ENCODE assay signal across 15 mouse cellular contexts in genomic region chr13:3877185-3877584, GRCm38 (mm10). TPM values are rescaled to one million over a fixed set of nuclear protein-coding genes. Genes with fewer than 3 reads are reported as not detected.
DNase-seq lines count a peak whose midpoint lies in the region; ATAC-seq and TF ChIP-seq lines count a peak whose summit lies in the region.
"Had no signal": no experiment of that assay in that cellular context is flagged by ENCODE, and none has a peak within 500 bp of the region (broad histone marks: within the 10 kb centered on the region; RNA-seq: fewer than 3 reads in every experiment).

No protein-coding gene starts in this region.

- no peaks in the 10 kb centered on the region for H3K9me3 ChIP-seq in intestine, embryonic 14.5 days (ENCODE audit: control insufficient read depth, low read length)
- H3K9me3 ChIP-seq in intestine, postnatal 0 days (ENCODE audit: control insufficient read depth) = no peaks in the 10 kb centered on the region
- no peaks in the 10 kb centered on the region for H3K9me3 ChIP-seq in MEL (replicated peaks; ENCODE audit: insufficient read depth, low read length)
- H3K9me3 ChIP-seq in embryonic facial prominence, embryonic 10.5 days = no peaks in the 10 kb centered on the region
- no peaks in the 10 kb centered on the region for H3K9me3 ChIP-seq in limb, embryonic 15.5 days

- no peak for TF ChIP-seq RAD21 in MEL (IDR thresholded peaks at IDR 0.05; ENCODE audit: low read depth, low read length)

- no peak overlapping the region for H3K4me3 ChIP-seq in intestine, embryonic 14.5 days (ENCODE audit: low read depth, low read length)
- no peak overlapping the region for H3K4me3 ChIP-seq in intestine, postnatal 0 days (ENCODE audit: low read depth, low read length)
- no peak overlapping the region for H3K4me3 ChIP-seq in MEL (ENCODE audit: control insufficient read depth in 1 of 2, insufficient read depth in 1 of 2, low read depth in 2 of 2, low read length in 2 of 2)
- H3K4me3 ChIP-seq in embryonic facial prominence, embryonic 10.5 days = no peak overlapping the region
- no peak overlapping the region for H3K4me3 ChIP-seq in limb, embryonic 15.5 days

- ATAC-seq in intestine, embryonic 14.5 days (replicated peaks; ENCODE audit: low FRiP score, low TSS enrichment, low read depth) = 0 out of 2 replicates have a peak, but pooled peaks have one; percentile 9
- no peak for ATAC-seq in intestine, postnatal 0 days
- peak; percentile 38; the same call in 1 of the 2 replicates for ATAC-seq in limb, embryonic 15.5 days (ENCODE audit: insufficient number of reproducible peaks, low FRiP score, low TSS enrichment, low read depth)
- ATAC-seq: forebrain, embryonic 16.5 days had no signal

- H3K4me1 ChIP-seq in intestine, embryonic 14.5 days (replicated peaks; ENCODE audit: control insufficient read depth, insufficient read depth, low read length) = peaks cover 6% of the 10 kb centered on the region
- H3K4me1 ChIP-seq in intestine, postnatal 0 days (replicated peaks; ENCODE audit: control insufficient read depth, insufficient read depth, low read length) = no peaks in the 10 kb centered on the region
- H3K4me1 ChIP-seq in MEL (ENCODE audit: control insufficient read depth in 1 of 2, insufficient read depth in 2 of 2, low read length in 2 of 2) = peaks cover 3 to 4% of the 10 kb centered on the region in 2 experiments; a peak in 1 of 4 replicates
- H3K4me1 ChIP-seq in embryonic facial prominence, embryonic 10.5 days = peaks cover 15% of the 10 kb centered on the region
- H3K4me1 ChIP-seq in limb, embryonic 15.5 days = peaks cover 8% of the 10 kb centered on the region

- no peak for TF ChIP-seq POLR2A in MEL (IDR thresholded peaks at IDR 0.05; ENCODE audit: control insufficient read depth in 1 of 2, insufficient read depth in 1 of 2, low read depth in 1 of 2, low read length in 2 of 2, poor library complexity in 1 of 2)

- DNase-seq in intestine, embryonic 14.5 days (ENCODE audit: low spot score) = no peak
- peak; percentile 37 for DNase-seq in MEL (ENCODE audit: low read depth, low spot score)
- peak; percentile 21 for DNase-seq in embryonic facial prominence, embryonic 10.5 days (ENCODE audit: low spot score)
- DNase-seq in adrenal gland, postnatal 14 days = no peak
- no peak for DNase-seq in ovary, adult 18-20 months (ENCODE audit: low spot score)
- DNase-seq: heart, adult 18-20 months; kidney, adult 9 months; right cerebral cortex, postnatal 14 days had no signal

- H3K9ac ChIP-seq in intestine, embryonic 14.5 days (ENCODE audit: low read length) = no peak overlapping the region
- H3K9ac ChIP-seq in intestine, postnatal 0 days (ENCODE audit: low read depth, low read length) = no peak overlapping the region
- H3K9ac ChIP-seq in MEL (ENCODE audit: control insufficient read depth, low read depth, low read length, poor library complexity, severe bottlenecking) = no peak overlapping the region
- H3K9ac ChIP-seq in limb, embryonic 15.5 days = no peak overlapping the region

- WGBS in intestine, embryonic 14.5 days = 55% methylated on average over 6 of the region's 6 CpGs
- WGBS in intestine, postnatal 0 days = 60% methylated on average over 6 of the region's 6 CpGs
- WGBS in embryonic facial prominence, embryonic 10.5 days = 64% methylated on average over 6 of the region's 6 CpGs
- WGBS in limb, embryonic 15.5 days = 54% methylated on average over 6 of the region's 6 CpGs

- peaks cover 12% of the 10 kb centered on the region for H3K36me3 ChIP-seq in intestine, embryonic 14.5 days (ENCODE audit: control insufficient read depth, insufficient read depth, low read length)
- H3K36me3 ChIP-seq in intestine, postnatal 0 days (ENCODE audit: control insufficient read depth, insufficient read depth) = peaks cover 13% of the 10 kb centered on the region
- H3K36me3 ChIP-seq in MEL (ENCODE audit: control insufficient read depth in 1 of 2, insufficient read depth in 2 of 2, low read length in 2 of 2) = peaks cover under 1 to 3% of the 10 kb centered on the region in 2 experiments; a peak in 2 of 4 replicates
- H3K36me3 ChIP-seq in embryonic facial prominence, embryonic 10.5 days (replicated peaks) = peaks cover 24% of the 10 kb centered on the region
- H3K36me3 ChIP-seq in limb, embryonic 15.5 days = peaks cover 14% of the 10 kb centered on the region

- TF ChIP-seq EP300 in MEL (IDR thresholded peaks at IDR 0.05; ENCODE audit: low read depth in 1 of 2, low read length in 2 of 2) = no peak

- H3K27me3 ChIP-seq in intestine, embryonic 14.5 days (replicated peaks; ENCODE audit: control insufficient read depth, insufficient read depth, low read length) = no peaks in the 10 kb centered on the region
- H3K27me3 ChIP-seq in intestine, postnatal 0 days (replicated peaks; ENCODE audit: control insufficient read depth, insufficient read depth, low read length) = no peaks in the 10 kb centered on the region
- no peaks in the 10 kb centered on the region for H3K27me3 ChIP-seq in MEL (ENCODE audit: control insufficient read depth in 1 of 2, insufficient read depth in 2 of 2, low read length in 2 of 2)
- H3K27me3 ChIP-seq in embryonic facial prominence, embryonic 10.5 days (replicated peaks; ENCODE audit: low read depth, poor library complexity, severe bottlenecking) = no peaks in the 10 kb centered on the region
- H3K27me3 ChIP-seq in limb, embryonic 15.5 days = no peaks in the 10 kb centered on the region

- no peak for TF ChIP-seq CTCF in intestine, postnatal 0 days (IDR thresholded peaks at IDR 0.05; ENCODE audit: low read depth)
- no peak for TF ChIP-seq CTCF in MEL (IDR thresholded peaks at IDR 0.05 in 2 of 3, conservative IDR thresholded peaks at IDR 0.05 in 1 of 3; ENCODE audit: control insufficient read depth in 1 of 3, insufficient read depth in 1 of 3, low read depth in 2 of 3, low read length in 3 of 3, poor library complexity in 1 of 3, severe bottlenecking in 1 of 3)

- H3K4me2 ChIP-seq in intestine, embryonic 14.5 days (ENCODE audit: low read length) = no peak overlapping the region
- H3K4me2 ChIP-seq in intestine, postnatal 0 days (replicated peaks; ENCODE audit: low read depth) = no peak overlapping the region
- H3K4me2 ChIP-seq in limb, embryonic 15.5 days = no peak overlapping the region

- H3K27ac ChIP-seq in intestine, embryonic 14.5 days (ENCODE audit: low read depth) = no peak overlapping the region
- H3K27ac ChIP-seq in intestine, postnatal 0 days (ENCODE audit: low read depth, low read length) = no peak overlapping the region
- H3K27ac ChIP-seq in MEL (ENCODE audit: control insufficient read depth, low read depth, low read length) = no peak overlapping the region; the same call in 1 of the 2 replicates
- peak overlapping the region; percentile 74 for H3K27ac ChIP-seq in embryonic facial prominence, embryonic 10.5 days (replicated peaks)
- peak overlapping the region; percentile 60 for H3K27ac ChIP-seq in limb, embryonic 15.5 days

- no peaks in the 10 kb centered on the region for H3K79me2 ChIP-seq in MEL (ENCODE audit: control insufficient read depth, insufficient read depth, low read length, poor library complexity)

TF ChIP-seq in MEL, 35 proteins besides CTCF, POLR2A, EP300 and RAD21 (continues in another document):
- TF ChIP-seq MXI1 (IDR thresholded peaks at IDR 0.05; ENCODE audit: low read depth, low read length) (no peak), JUND (IDR thresholded peaks at IDR 0.05; ENCODE audit: low read depth, low read length) (no peak), ZMIZ1 (IDR thresholded peaks at IDR 0.05; ENCODE audit: low read depth, low read length) (no peak)

RNA-seq across cellular contexts. Expression of gene Calm5, which starts 23.2 kb away (rescaled TPM):
- not detected in 2 replicates for polyA plus RNA-seq in intestine, embryonic 14.5 days (2014; fragmentation: Nextera tagmentation; extraction: Ambion mirVana)
- polyA plus RNA-seq in intestine, postnatal 0 days (2015; fragmentation: Nextera tagmentation; extraction: Ambion mirVana) = not detected in 2 replicates
- total RNA-seq in MEL (2012; rRNA removed) = not detected in 2 replicates
- not detected for polyA plus RNA-seq in MEL (2012; ENCODE audit: insufficient read depth in 1 of 2, insufficient read length in 2 of 2, low read depth in 1 of 2, low replicate concordance in 2 of 2, missing spikeins in 1 of 2)
- polyA plus RNA-seq in embryonic facial prominence, embryonic 10.5 days (2016; fragmentation: Nextera tagmentation; extraction: Ambion mirVana) = not detected in 2 replicates
- 3.2 and 3.5 TPM in 2 replicates for polyA plus RNA-seq in limb, embryonic 15.5 days (2015; fragmentation: Nextera tagmentation; extraction: Ambion mirVana)
- total RNA-seq in adrenal gland, postnatal 14 days (2021) = not detected in 2 replicates
- total RNA-seq: common myeloid progenitor, adult 5-6 weeks; heart, adult 18-20 months; left cerebral cortex, postnatal 10 days; megakaryocyte, adult 5-6 weeks had no signal
- polyA plus RNA-seq: forebrain, embryonic 16.5 days; neural tube, embryonic 14.5 days had no signal

RNA-seq across cellular contexts. Expression of gene Calm4, which starts 39.6 kb away (rescaled TPM):
- not detected in 2 replicates for polyA plus RNA-seq in intestine, embryonic 14.5 days (2014; fragmentation: Nextera tagmentation; extraction: Ambion mirVana)
- not detected in 2 replicates for polyA plus RNA-seq in intestine, postnatal 0 days (2015; fragmentation: Nextera tagmentation; extraction: Ambion mirVana)
- not detected in 2 replicates for total RNA-seq in MEL (2012; rRNA removed)
- not detected for polyA plus RNA-seq in MEL (2012; ENCODE audit: insufficient read depth in 1 of 2, insufficient read length in 2 of 2, low read depth in 1 of 2, low replicate concordance in 2 of 2, missing spikeins in 1 of 2)
- not detected in 2 replicates for polyA plus RNA-seq in embryonic facial prominence, embryonic 10.5 days (2016; fragmentation: Nextera tagmentation; extraction: Ambion mirVana)
- 596 and 780 TPM in 2 replicates for polyA plus RNA-seq in limb, embryonic 15.5 days (2015; fragmentation: Nextera tagmentation; extraction: Ambion mirVana)
- total RNA-seq in adrenal gland, postnatal 14 days (2021) = not detected in 2 replicates
- total RNA-seq: heart, adult 18-20 months; left cerebral cortex, postnatal 10 days; megakaryocyte, adult 5-6 weeks had no signal
- polyA plus RNA-seq: forebrain, embryonic 16.5 days; neural tube, embryonic 14.5 days had no signal

RNA-seq across cellular contexts. Expression of gene Net1, which starts 40.8 kb away (rescaled TPM):
- 83.5 and 86.4 TPM in 2 replicates for polyA plus RNA-seq in intestine, embryonic 14.5 days (2014; fragmentation: Nextera tagmentation; extraction: Ambion mirVana)
- 106 and 109 TPM in 2 replicates for polyA plus RNA-seq in intestine, postnatal 0 days (2015; fragmentation: Nextera tagmentation; extraction: Ambion mirVana)
- 29.2 and 29.8 TPM in 2 replicates for total RNA-seq in MEL (2012; rRNA removed)
- 100 to 1,000 TPM in 1 of 2 experiments, 10 to 100 TPM in 1; 63.2 to 125 TPM for polyA plus RNA-seq in MEL (2012; ENCODE audit: insufficient read depth in 1 of 2, insufficient read length in 2 of 2, low read depth in 1 of 2, low replicate concordance in 2 of 2, missing spikeins in 1 of 2)
- polyA plus RNA-seq in embryonic facial prominence, embryonic 10.5 days (2016; fragmentation: Nextera tagmentation; extraction: Ambion mirVana) = 100.0 and 117 TPM in 2 replicates
- 141 and 151 TPM in 2 replicates for polyA plus RNA-seq in limb, embryonic 15.5 days (2015; fragmentation: Nextera tagmentation; extraction: Ambion mirVana)
- total RNA-seq in adrenal gland, postnatal 14 days (2021) = 89.3 and 110 TPM in 2 replicates

RNA-seq across cellular contexts. Expression of gene Tubal3, which starts 40.9 kb away (rescaled TPM):
- 6.7 and 9.2 TPM in 2 replicates for polyA plus RNA-seq in intestine, embryonic 14.5 days (2014; fragmentation: Nextera tagmentation; extraction: Ambion mirVana)
- polyA plus RNA-seq in intestine, postnatal 0 days (2015; fragmentation: Nextera tagmentation; extraction: Ambion mirVana) = 44.1 and 58.4 TPM in 2 replicates
- not detected in 2 replicates for total RNA-seq in MEL (2012; rRNA removed)
- not detected for polyA plus RNA-seq in MEL (2012; ENCODE audit: insufficient read depth in 1 of 2, insufficient read length in 2 of 2, low read depth in 1 of 2, low replicate concordance in 2 of 2, missing spikeins in 1 of 2)
- polyA plus RNA-seq in embryonic facial prominence, embryonic 10.5 days (2016; fragmentation: Nextera tagmentation; extraction: Ambion mirVana) = not detected in 2 replicates
- polyA plus RNA-seq in limb, embryonic 15.5 days (2015; fragmentation: Nextera tagmentation; extraction: Ambion mirVana) = not detected in 2 replicates
- total RNA-seq in adrenal gland, postnatal 14 days (2021) = not detected in 2 replicates
- total RNA-seq: common myeloid progenitor, adult 5-6 weeks; heart, adult 18-20 months; left cerebral cortex, postnatal 10 days; megakaryocyte, adult 5-6 weeks had no signal
- polyA plus RNA-seq: neural tube, embryonic 14.5 days had no signal

Comparison
In these comparisons a context has a peak if more than half of its experiments do, and no peak if none do; other contexts are left out.
1. DNase-seq: peak in MEL (single experiment) and embryonic facial prominence, embryonic 10.5 days (single experiment); none in intestine, embryonic 14.5 days (single experiment), adrenal gland, postnatal 14 days (single experiment) and ovary, adult 18-20 months (single experiment).
2. H3K27ac ChIP-seq: peak in embryonic facial prominence, embryonic 10.5 days (single experiment) and limb, embryonic 15.5 days (single experiment); none in intestine, embryonic 14.5 days (single experiment), intestine, postnatal 0 days (single experiment) and MEL (single experiment).
3. RNA of gene Calm4, which starts 39.6 kb away (polyA plus RNA-seq): 596 to 780 TPM in limb, embryonic 15.5 days; not detected in intestine, embryonic 14.5 days, not detected in intestine, postnatal 0 days, not detected in MEL and not detected in embryonic facial prominence, embryonic 10.5 days; every median in the first group is over 100 times any median in the second.